Mouse (Mus musculus): ENCODE results near the gene Plin2. TPM values are rescaled to one million over a fixed set of nuclear protein-coding genes. Genes with fewer than 3 reads are reported as not detected.
A peak's percentile ranks its signal among the peaks of the same experiment; 100 is the strongest.
"Not testable (repeated sequence)": the region's sequence is repeated elsewhere in the genome, so short reads cannot be mapped to it uniquely, and the experiment has no call there.

The Plin2 gene
- polyA plus RNA-seq, 1 experiment from 2014 or later = 152 TPM

DNA sequence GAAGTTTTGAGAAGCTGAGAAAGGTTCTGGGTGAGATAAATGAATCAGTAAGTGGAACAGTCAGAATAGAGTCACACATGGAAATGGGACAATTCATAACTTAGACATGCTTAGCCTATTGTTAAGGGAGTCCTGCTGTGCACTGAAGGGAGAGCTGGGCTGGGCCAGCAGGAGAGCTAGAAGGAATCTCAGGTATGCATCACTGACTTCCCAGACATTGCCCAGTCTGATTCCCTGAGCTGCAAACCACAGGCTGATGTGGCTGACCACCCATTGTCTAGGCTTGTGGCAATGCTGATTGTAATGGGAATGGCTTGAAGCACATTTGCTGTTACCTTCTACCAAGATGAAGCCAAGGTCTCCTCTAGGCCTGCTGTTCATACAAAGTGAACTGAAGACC lies 4.3 kb upstream of the Plin2 start:
- not testable (repeated sequence) for H3K4me2 ChIP-seq (ENCODE audit: low read depth, low read length); H3K36me3 ChIP-seq (ENCODE audit: control insufficient read depth, insufficient read depth, low read length); H3K4me1 ChIP-seq (replicated peaks; ENCODE audit: control insufficient read depth, insufficient read depth, low read length); H3K4me3 ChIP-seq (ENCODE audit: low read length); H3K9me3 ChIP-seq (ENCODE audit: control insufficient read depth, low read length); H3K27me3 ChIP-seq (ENCODE audit: control insufficient read depth, insufficient read depth, low read depth, low read length); ATAC-seq (ENCODE audit: low read depth); H3K27ac ChIP-seq (ENCODE audit: low read length); H3K9ac ChIP-seq (ENCODE audit: low read length)

DNA sequence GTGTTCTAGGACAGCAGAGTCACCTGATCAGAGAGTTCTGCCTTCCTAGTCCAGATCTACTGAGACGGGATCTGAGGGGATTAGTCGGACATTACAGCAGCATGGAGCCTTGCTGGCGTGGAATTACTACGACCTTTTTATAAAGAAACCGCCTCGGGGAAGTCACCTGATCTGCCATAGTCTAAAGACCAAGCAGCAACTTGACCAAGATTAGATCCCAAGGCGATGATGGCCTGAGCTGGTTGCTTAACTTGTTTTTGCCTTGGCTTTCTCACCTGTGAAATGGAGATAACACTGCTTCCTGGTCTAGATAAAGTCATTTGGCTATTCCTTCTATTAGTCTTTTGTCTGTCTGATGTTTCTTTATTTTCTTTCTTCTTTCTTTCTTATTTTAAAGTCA lies 2.6 kb upstream of the Plin2 start:
- no peak for ATAC-seq (ENCODE audit: low read depth)
- Histone ChIP-seq H3K4me3 (ENCODE audit: low read length) (no peak overlapping the region), H3K4me1 (replicated peaks; ENCODE audit: control insufficient read depth, insufficient read depth, low read length) (peaks cover 15% of the 10 kb centered on the region; the same call in 1 of the 2 replicates), H3K4me2 (ENCODE audit: low read depth, low read length) (no peak overlapping the region), H3K36me3 (ENCODE audit: control insufficient read depth, insufficient read depth, low read length) (peaks cover 4% of the 10 kb centered on the region), H3K9me3 (ENCODE audit: control insufficient read depth, low read length) (no peaks in the 10 kb centered on the region), H3K27ac (ENCODE audit: low read length) (no peak overlapping the region), H3K9ac (ENCODE audit: low read length) (no peak overlapping the region), H3K27me3 (ENCODE audit: control insufficient read depth, insufficient read depth, low read depth, low read length) (no peaks in the 10 kb centered on the region)
- WGBS = 79% methylated on average over 7 of the region's 7 CpGs

DNA sequence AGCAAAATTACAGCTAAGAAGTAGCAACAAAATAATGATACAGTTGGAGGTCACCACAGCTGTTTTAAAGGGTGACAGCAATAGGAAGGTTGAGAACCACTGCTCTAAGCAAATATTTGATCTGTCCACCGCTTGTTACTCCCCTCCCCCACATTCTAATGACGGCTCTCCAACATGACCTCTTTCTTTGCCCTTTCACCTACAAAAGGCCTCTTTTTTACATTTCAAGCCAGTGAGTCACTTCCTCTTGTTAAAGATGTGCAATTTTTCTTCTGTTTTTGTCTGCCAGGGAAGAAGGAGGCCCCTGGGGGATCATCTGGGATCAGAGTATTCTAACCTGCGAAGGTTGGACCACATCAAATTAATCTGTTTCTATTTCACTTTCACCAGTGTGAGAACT lies 1.9 kb upstream of the Plin2 start:
- Histone ChIP-seq H3K9me3 (ENCODE audit: control insufficient read depth, low read length) (no peaks in the 10 kb centered on the region), H3K36me3 (ENCODE audit: control insufficient read depth, insufficient read depth, low read length) (peaks cover 4% of the 10 kb centered on the region), H3K4me2 (ENCODE audit: low read depth, low read length) (no peak overlapping the region), H3K27ac (ENCODE audit: low read length) (no peak overlapping the region), H3K4me3 (ENCODE audit: low read length) (no peak overlapping the region), H3K9ac (ENCODE audit: low read length) (no peak overlapping the region), H3K27me3 (ENCODE audit: control insufficient read depth, insufficient read depth, low read depth, low read length) (no peaks in the 10 kb centered on the region), H3K4me1 (replicated peaks; ENCODE audit: control insufficient read depth, insufficient read depth, low read length) (peaks cover 15% of the 10 kb centered on the region; the same call in 1 of the 2 replicates)
- 37% methylated on average over 3 of the region's 3 CpGs for WGBS
- ATAC-seq (ENCODE audit: low read depth) = no peak

DNA sequence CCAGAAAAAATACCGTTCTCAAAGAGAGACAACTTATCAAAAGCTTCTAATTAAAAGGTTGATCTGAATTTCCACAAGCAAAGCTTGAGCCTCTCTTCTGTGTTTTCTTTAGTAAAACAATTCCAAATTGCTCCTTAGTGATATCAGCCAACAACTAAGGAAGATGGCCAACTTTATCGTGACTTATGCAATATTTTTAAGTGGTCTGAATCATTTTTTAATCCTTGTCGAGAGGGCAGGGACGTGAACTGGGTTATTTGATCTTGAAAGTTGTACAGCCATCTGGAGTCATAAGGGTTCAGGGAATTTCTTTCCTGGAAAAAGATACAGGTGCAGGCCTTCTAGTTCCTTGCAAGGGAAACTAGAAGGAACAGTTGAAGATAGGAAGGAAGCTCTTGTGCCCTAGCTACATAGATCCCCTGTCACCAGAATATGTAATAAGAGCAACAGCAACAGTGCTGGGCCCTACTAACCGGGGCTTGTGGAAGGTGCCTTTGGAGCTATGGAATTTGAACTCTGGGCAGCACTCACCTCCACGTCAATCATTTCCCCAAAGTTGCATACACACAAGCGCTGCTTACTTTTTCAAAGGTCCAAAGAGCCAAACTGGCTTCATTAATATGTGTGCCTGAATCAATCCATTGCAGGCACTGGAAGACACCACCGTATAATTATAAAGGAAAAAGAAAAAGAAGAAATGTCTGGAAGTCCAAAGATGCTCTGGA lies 884 bp upstream of the Plin2 start:
- Histone ChIP-seq H3K27ac (ENCODE audit: low read length) (0 out of 2 replicates have a peak overlapping the region, but pooled peaks have one; percentile 40), H3K27me3 (ENCODE audit: control insufficient read depth, insufficient read depth, low read depth, low read length) (no peaks in the 10 kb centered on the region), H3K4me3 (ENCODE audit: low read length) (no peak overlapping the region), H3K4me2 (ENCODE audit: low read depth, low read length) (peak overlapping the region; percentile 66; the same call in 1 of the 2 replicates), H3K9me3 (ENCODE audit: control insufficient read depth, low read length) (no peaks in the 10 kb centered on the region), H3K36me3 (ENCODE audit: control insufficient read depth, insufficient read depth, low read length) (peaks cover 4% of the 10 kb centered on the region), H3K4me1 (replicated peaks; ENCODE audit: control insufficient read depth, insufficient read depth, low read length) (peaks cover 15% of the 10 kb centered on the region; the same call in 1 of the 2 replicates), H3K9ac (ENCODE audit: low read length) (peak overlapping the region; percentile 86)
- ATAC-seq (ENCODE audit: low read depth) = no peak
- WGBS = 56% methylated on average over 8 of the region's 8 CpGs

DNA sequence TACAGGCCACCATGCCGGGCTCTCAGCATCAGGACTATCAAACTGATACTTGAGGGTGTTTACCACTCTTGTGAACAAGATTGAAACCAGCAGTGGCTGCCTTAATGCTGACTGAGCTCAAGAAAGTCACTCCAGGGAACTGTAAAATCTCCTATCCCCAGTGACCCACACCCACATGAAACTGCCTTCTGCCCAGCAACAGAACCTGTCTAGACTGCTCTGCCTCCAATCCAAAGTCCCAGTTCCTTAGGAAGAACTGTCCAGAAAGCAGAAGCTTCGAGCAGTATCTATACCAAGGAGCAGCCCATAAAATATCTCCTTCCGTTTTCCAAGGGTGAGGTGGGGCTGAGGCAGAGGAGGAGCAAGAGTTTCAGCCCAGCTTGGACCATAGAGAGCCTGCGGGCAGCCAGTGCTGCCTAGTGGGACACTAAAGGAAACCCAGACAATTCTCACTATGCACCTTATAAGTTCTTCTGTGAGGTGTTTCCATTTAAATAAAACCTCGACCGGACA lies 563 bp downstream of the Plin2 start:
- H3K27ac ChIP-seq (ENCODE audit: low read length) = peak overlapping the region; percentile 84
- WGBS = 5% methylated on average over 5 of the region's 6 CpGs
- peaks cover 16% of the 10 kb centered on the region; the same call in 1 of the 2 replicates for H3K4me1 ChIP-seq (replicated peaks; ENCODE audit: control insufficient read depth, insufficient read depth, low read length)
- not testable (repeated sequence) for H3K9me3 ChIP-seq (ENCODE audit: control insufficient read depth, low read length); H3K27me3 ChIP-seq (ENCODE audit: control insufficient read depth, insufficient read depth, low read depth, low read length); H3K36me3 ChIP-seq (ENCODE audit: control insufficient read depth, insufficient read depth, low read length)
- H3K4me3 ChIP-seq (ENCODE audit: low read length) = peak overlapping the region; percentile 76
- H3K9ac ChIP-seq (ENCODE audit: low read length) = peak overlapping the region; percentile 86
- ATAC-seq (ENCODE audit: low read depth) = peak; percentile 85
- H3K4me2 ChIP-seq (ENCODE audit: low read depth, low read length) = peak overlapping the region; percentile 66

DNA sequence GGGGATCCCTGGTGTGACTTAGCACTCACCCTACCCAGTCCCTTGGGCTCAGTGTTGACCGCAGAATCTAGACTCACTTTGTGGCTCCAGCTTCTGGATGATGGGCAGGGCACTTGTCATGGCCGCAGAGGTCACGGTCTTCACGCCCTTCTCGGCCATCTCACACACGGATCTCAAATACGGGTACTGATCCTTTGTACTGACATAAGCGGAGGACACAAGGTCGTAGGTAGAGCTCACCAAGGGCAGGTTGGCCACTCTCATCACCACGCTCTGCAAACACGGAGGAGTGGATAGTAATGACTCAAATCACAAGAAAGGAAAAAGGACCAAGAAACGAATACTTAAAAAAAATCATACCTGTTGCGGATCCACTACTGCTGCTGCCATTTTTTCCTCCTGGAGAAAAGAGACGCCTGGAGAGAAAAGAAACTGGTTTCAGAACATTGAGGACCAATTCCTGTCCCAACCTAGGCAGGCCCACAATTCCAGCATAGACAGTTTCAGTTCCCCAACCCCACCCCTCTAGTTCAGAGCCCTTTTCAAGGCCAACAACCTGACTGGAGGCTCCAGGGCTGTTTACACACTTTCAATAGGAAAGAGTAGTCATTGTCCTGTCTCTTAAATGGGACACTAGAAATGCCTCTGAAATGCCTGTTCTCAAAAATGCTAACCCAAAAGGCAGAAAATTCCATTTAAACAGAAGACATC lies 1.4 kb downstream of the Plin2 start:
- Histone ChIP-seq H3K9me3 (ENCODE audit: control insufficient read depth, low read length) (no peaks in the 10 kb centered on the region), H3K4me2 (ENCODE audit: low read depth, low read length) (peak overlapping the region; percentile 66), H3K27ac (ENCODE audit: low read length) (no peak overlapping the region), H3K9ac (ENCODE audit: low read length) (peak overlapping the region; percentile 86), H3K4me3 (ENCODE audit: low read length) (peak overlapping the region; percentile 76), H3K4me1 (replicated peaks; ENCODE audit: control insufficient read depth, insufficient read depth, low read length) (peaks cover 18% of the 10 kb centered on the region; the same call in 1 of the 2 replicates), H3K27me3 (ENCODE audit: control insufficient read depth, insufficient read depth, low read depth, low read length) (no peaks in the 10 kb centered on the region), H3K36me3 (ENCODE audit: control insufficient read depth, insufficient read depth, low read length) (peaks cover 7% of the 10 kb centered on the region)
- 95% methylated on average over 14 of the region's 14 CpGs for WGBS
- no peak for ATAC-seq (ENCODE audit: low read depth)

DNA sequence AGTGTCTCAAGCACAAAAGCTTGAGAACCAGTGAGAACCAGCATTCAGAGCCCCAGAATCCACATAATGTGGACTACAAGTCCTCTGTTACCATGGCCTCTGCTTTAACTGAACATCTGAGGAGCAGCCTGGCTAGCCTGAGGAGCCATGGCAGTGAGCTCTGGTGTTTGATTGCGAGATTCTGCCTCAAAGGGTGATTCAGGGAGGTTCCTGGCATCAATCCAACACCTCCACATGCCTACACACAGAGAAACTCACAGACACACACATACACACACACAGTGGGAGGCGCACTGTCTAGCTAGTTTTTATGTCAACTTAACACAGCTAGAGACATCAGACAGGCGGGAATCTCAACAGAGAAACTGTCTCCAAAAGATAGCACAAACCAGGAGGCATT lies 4.3 kb downstream of the Plin2 start:
- Histone ChIP-seq H3K9ac (ENCODE audit: low read length) (no peak overlapping the region), H3K9me3 (ENCODE audit: control insufficient read depth, low read length) (no peaks in the 10 kb centered on the region), H3K27ac (ENCODE audit: low read length) (no peak overlapping the region), H3K4me2 (ENCODE audit: low read depth, low read length) (no peak overlapping the region), H3K36me3 (ENCODE audit: control insufficient read depth, insufficient read depth, low read length) (peaks cover 19% of the 10 kb centered on the region), H3K4me3 (ENCODE audit: low read length) (no peak overlapping the region), H3K4me1 (replicated peaks; ENCODE audit: control insufficient read depth, insufficient read depth, low read length) (peaks cover 16% of the 10 kb centered on the region; the same call in 1 of the 2 replicates), H3K27me3 (ENCODE audit: control insufficient read depth, insufficient read depth, low read depth, low read length) (no peaks in the 10 kb centered on the region)
- ATAC-seq (ENCODE audit: low read depth) = no peak
- WGBS = 65% methylated on average over 3 of the region's 3 CpGs

DNA sequence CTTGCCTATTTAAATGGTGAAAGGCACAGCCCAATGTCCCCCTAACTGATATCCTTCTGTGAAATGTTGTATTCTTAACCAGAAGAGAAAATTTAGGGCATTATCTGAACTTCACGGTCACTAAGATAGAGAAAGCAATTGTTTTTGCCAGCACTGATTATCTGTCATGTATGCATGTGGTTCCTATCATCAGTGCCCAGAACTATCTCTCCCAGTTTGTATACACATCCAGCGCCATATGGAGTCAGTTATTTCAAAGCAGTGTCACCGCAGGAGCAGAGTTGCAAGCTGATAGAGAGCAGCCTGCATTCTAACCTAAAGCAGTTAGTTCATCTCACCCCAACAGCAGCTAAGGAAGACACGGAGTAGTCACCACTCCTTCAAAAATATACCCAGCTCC lies 5.9 kb downstream of the Plin2 start:
- Histone ChIP-seq H3K9me3 (ENCODE audit: control insufficient read depth, low read length) (no peaks in the 10 kb centered on the region), H3K27ac (ENCODE audit: low read length) (peak overlapping the region; percentile 75), H3K4me1 (replicated peaks; ENCODE audit: control insufficient read depth, insufficient read depth, low read length) (peaks cover 8% of the 10 kb centered on the region; the same call in 1 of the 2 replicates), H3K4me2 (ENCODE audit: low read depth, low read length) (no peak overlapping the region), H3K9ac (ENCODE audit: low read length) (no peak overlapping the region), H3K36me3 (ENCODE audit: control insufficient read depth, insufficient read depth, low read length) (peaks cover 33% of the 10 kb centered on the region), H3K27me3 (ENCODE audit: control insufficient read depth, insufficient read depth, low read depth, low read length) (no peaks in the 10 kb centered on the region), H3K4me3 (ENCODE audit: low read length) (no peak overlapping the region)
- peak; percentile 90 for ATAC-seq (ENCODE audit: low read depth)
- 45% methylated on average over 4 of the region's 4 CpGs for WGBS

DNA sequence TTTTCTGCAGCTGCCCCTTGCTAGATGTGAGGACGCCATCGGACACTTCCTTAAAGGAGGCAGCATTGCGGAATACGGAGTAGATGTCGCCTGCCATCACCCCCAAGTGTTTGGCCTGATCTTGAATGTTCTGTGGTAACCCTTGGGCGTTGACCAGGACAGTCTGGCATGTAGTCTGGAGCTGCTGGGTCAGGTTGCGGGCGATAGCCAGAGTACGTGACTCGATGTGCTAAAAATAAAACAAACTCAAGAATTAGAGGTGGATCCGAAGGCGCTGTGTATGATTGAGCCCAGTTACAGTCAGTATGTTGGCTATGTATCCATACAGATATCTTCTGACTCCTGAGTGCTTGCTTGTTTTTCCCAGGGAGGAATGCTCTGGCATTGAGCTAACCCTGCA lies 12.7 kb downstream of the Plin2 start:
- peak; percentile 83 for ATAC-seq (ENCODE audit: low read depth)

More for the DNA sequence above, 12.7 kb downstream of the Plin2 start:
- H3K27me3 ChIP-seq (ENCODE audit: control insufficient read depth, insufficient read depth, low read depth, low read length) = no peaks in the 10 kb centered on the region
- H3K4me2 ChIP-seq (ENCODE audit: low read depth, low read length) = no peak overlapping the region
- H3K9ac ChIP-seq (ENCODE audit: low read length) = no peak overlapping the region
- H3K4me3 ChIP-seq (ENCODE audit: low read length) = no peak overlapping the region
- WGBS = 81% methylated on average over 12 of the region's 12 CpGs
- no peak overlapping the region for H3K27ac ChIP-seq (ENCODE audit: low read length)
- peaks cover 50% of the 10 kb centered on the region for H3K36me3 ChIP-seq (ENCODE audit: control insufficient read depth, insufficient read depth, low read length)
- no peaks in the 10 kb centered on the region for H3K4me1 ChIP-seq (replicated peaks; ENCODE audit: control insufficient read depth, insufficient read depth, low read length)
- no peaks in the 10 kb centered on the region for H3K9me3 ChIP-seq (ENCODE audit: control insufficient read depth, low read length)
